Mouse (Mus musculus): ENCODE results near the gene Mogat2.
A peak's percentile ranks its signal among the peaks of the same experiment; 100 is the strongest.

Mogat2 gene

DNA sequence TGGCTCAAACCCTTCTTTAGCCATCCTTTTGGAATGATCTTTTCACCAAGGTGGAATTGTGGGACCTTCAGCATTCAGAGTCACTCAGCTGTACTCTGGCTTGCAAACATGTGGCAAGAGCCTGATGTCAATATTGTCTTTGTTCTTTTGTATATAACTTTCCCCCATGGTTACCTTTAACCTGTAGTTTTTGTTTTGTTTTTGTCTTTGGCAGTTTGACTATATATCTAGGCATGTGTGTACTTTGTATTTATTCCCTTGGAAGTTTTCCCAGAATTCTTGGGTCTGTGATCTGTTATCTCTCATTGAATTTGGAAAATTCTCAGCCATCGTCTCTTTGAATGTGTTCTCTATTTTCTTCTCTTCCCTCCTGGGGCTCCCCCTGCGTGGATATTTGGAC is 43.9 kb downstream of the Mogat2 start:
- DNase-seq (ENCODE audit: low spot score in 2 of 2) = no peak

DNA sequence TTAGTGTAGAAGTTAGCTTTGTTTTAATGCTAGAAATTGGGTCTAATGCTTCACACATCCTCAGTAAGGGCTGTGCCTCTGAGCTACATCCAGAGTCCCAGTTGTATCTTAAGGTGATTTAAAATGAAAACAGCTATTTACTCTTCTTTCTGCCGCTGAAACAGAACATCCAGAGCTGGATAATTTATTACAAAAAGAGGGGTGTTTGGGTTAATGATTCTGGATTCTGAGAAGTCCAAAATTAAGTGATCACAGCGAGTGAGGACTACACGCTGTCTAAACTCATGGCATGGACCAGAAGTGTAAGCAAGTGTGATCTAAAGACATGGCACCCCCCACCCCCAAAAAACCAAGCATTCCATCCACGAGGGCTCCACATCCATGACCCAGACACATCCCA is 44.5 kb downstream of the Mogat2 start:
- no peak for DNase-seq (ENCODE audit: low spot score in 2 of 2)

DNA sequence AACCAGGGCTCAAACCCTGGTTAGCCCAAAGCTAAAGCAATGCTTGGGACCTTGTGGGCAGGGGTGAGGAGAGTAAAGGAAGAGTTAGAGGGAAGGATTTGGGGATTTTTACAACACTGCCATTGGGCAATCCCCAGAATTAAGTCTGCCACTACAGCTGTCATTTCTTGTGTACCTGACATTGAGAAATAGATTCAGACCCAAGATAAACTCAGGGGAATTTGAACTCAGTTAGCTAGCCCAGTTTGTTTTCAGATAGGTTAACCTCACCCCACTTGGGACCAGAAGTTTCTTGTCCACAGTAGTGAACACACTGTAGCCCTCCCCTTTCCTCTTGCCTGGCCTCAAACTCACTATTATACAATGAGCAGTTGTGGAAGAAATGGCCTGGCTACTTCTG is 47.0 kb downstream of the Mogat2 start:
- no peak for DNase-seq (ENCODE audit: low spot score in 2 of 2)

DNA sequence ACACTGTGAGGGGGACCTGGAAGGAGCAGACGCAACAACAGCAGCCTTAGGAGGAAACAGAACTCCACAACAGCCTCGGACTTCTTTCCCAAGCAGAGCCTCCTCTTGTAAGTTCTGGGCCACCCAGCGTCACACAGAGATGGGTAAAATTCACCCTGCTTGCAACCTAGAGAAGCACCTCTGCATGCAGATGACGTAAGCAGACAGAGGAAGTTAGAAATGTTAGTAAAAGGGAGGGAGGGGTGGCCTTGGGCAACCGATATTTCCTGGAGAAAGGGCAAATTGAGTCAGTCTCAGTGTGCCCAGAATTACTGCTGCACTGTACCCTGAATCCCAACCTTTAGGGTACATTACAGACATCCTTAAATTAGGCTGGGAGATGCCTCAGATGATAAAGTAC is 48.5 kb downstream of the Mogat2 start:
- no peak for DNase-seq (ENCODE audit: low spot score in 2 of 2)

DNA sequence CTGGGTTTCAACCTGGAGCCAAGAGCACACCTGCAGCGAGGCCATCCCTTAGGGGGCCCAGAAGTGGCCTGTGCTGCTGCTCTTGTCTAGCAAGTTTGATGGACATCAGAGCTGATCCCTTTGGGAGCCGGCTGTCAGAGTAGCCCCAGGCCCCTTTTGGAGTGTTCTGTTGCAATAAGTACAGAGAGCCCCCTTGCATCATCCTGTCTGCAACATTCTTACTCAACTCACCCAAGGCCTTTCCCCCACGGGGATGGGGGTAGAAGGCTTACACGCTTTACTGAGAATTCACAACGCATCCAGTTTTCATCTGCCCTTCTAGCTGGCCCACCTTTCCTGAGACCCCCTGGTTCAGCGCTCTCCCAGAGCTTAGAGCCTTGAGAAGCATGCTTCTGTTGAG is 49.8 kb downstream of the Mogat2 start:
- no peak for DNase-seq (ENCODE audit: low spot score in 2 of 2)

DNA sequence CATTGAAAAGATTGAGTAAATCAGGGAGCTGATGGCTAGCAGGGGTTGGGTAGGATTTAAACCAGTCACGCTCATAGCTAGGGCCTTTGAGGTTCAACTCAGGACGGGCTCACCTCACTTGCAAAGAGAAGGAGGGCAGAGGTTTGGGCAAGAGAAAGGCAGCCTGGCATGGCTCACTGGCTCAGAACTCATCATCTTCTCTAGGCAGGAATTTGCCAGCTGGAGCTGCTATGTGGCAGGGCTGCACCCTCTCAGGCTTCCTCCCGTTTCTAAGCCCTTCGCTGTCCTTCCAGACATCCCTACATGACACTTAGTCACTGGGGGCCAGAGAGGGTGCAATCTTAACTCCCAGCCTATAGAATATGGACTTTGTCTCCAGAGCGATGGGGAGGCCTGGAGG is 51.0 kb downstream of the Mogat2 start:
- no peak for DNase-seq (ENCODE audit: low spot score in 2 of 2)

DNA sequence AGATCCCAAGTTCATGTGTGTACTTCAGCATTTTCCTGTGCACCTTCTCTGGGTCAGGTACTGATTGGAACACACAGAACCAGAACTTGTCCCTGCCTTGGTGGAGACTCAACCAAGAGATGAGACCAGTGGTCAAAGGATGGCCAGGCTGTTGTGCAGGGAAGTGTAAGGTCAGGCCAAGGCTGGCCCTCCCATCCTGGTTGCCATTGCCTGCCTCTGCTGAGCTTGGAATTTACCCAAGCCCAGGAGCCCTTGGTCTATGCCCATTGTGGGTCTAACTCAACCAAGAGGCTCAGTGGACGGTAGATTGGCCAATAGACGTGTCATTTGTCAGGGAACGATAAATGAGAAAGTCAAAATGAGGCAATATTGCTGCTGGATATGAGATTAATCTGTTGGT is 53.0 kb downstream of the Mogat2 start:
- DNase-seq (ENCODE audit: low spot score in 2 of 2) = no peak

DNA sequence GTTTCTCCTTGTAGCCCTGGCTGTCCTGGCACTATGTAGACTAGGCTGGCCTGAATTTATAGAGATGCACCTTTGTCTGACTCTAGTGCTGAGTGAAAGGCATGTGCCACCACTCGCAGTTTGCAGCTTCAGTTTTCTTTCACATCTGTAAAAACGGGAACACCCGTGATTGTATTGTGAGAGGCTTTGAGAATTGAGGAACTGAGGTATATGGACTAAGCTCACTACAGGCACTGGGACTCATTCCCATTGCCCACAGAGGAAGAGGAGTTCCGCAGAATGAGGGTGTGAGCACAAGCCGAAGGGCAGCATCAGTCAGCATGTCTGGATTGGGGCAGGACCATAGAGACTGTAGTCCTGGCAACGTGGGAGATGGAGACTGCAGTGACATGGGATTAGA is 54.7 kb downstream of the Mogat2 start:
- DNase-seq (ENCODE audit: low spot score in 2 of 2) = no peak

DNA sequence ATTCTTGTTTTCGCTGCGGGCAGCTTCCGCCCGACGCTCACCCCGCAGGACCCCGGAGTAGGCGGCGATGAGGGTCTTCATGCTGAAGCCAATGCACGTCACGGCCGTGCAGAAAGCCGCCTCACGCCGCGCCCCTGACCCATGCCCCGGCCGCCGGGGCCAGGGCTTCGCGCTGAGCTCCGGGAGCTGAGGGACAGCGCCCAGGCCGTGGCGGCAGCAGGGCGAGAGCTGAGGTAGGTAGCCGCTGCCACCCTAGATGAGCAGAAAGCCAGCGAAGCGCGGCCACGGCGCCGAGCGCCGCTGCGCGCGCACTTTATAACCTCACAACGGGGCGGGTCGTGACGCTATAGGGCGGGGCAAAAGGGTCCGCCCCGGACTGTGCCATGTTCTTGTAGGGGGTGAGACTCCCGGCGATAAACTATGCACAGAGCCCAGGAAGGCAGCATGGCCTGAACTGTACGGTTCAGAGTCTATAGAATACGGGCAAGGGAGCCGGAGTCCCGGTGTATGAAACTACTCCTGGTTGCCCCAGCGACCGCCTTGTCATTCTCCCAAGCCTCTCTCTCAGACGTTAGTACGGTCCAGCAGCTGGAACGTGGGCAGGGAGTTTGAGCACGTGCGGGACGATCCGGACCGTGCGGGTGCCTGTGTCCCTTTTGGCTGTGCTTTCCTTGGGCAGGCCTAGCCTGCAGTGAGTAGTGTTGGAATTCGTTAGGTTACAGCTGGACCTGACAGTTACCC is 55.8 kb downstream of the Mogat2 start, which contains the start of gene Dgat2:
Gene Dgat2, minus strand, starts transcription at position 288 of the 741 bp plus-strand sequence.
- peak; percentile 92 to 93 for DNase-seq (ENCODE audit: low spot score in 2 of 2)

DNA sequence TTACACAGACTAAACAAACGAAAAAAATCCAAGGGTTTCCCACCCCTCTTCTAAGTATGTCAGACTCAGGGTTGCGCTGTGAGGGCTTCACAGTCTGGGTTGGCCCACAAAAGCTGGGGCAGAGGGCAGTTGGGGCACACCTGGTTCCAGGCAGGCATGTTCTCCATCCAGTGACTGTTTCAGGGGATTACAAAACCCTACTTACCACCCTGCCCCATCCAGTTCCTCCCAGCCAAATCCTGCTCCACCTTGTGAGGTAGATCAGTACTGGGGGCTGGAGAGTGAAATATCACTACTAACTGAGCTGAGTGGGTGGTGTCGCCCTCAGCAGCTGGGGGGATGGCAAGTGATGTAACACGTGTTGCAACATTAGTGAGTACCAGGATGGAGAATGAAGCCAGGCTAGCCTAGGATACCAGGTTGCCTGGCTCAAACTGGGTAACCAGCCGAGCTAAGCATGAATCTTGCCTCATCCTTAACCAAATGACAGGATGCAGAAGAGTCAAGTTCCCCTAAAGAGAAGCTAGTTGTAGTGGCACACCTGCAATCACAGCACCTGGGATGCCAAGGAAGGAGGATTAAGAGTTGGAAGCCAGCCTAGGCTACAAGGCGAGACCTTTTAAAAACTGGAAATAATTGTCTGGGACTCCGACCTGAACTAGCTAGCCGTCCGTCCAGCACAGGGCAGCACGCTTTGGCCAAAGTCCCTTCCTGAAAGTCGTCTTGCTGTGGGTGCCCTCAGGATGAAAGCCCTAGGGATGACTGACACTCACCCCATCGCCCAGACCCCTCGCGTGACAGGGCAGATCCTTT is 56.6 kb downstream of the Mogat2 start:
- peak in 1 of 2 experiments; percentile 48 for DNase-seq (ENCODE audit: low spot score in 2 of 2)

DNA sequence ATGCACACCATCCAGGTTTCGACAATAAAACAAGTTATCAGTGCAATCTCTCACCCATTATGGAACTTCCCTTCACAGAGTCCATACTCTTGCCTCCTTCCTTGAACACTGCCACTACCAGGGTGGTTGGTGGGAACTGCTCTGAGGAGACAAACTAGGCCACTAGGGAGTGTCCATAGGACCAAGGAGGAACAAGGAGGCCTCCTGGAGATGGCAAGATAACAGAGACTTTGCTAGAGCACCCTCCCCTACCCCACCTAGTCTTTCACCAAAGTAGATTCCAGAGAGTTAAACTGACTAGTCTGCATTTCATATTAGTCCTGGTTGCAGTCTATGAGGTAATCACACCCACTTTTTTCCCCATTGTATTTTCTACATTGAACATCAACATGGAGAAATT is 58.3 kb downstream of the Mogat2 start:
- DNase-seq (ENCODE audit: low spot score in 2 of 2) = no peak

DNA sequence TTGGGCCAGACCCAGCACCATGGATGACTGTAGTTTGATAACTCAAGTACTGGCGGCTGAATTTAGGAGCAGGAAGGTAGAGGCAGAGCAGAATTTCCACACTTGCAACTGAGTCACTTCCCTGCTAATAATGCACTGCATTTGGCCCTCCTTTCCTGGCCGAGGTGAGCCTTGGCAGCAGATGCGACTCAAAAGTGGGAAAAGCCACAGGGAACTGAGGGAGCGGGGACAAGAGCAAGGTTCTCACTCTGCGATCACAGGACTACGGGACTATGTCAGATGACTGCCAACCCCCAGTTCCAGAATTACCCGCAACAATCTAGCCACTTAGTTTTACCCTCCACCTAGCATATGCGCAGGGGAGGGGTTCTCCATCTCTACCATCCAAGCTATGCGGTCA is 59.1 kb downstream of the Mogat2 start:
- DNase-seq (ENCODE audit: low spot score in 2 of 2) = no peak

DNA sequence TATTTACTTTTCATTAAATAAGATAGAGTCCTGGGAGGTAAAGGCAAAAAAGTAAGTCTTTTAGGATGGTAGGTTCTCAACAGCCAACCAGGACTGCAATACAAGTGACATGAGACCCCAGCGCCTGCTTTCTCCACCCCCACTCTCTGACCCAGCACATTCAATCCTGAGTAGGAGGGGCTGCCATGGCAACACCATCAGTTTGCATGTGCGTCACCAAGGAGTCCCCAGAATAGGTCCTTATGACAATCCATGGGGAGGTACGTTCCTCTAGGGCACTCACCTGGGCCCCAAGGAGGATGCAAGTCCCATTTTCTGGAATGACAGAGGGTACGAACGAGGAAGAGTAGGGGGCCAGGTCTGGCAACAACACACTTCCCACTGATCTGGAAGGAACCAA is 61.0 kb downstream of the Mogat2 start:
- DNase-seq (ENCODE audit: low spot score in 2 of 2) = peak in 1 of 2 experiments; percentile 33

DNA sequence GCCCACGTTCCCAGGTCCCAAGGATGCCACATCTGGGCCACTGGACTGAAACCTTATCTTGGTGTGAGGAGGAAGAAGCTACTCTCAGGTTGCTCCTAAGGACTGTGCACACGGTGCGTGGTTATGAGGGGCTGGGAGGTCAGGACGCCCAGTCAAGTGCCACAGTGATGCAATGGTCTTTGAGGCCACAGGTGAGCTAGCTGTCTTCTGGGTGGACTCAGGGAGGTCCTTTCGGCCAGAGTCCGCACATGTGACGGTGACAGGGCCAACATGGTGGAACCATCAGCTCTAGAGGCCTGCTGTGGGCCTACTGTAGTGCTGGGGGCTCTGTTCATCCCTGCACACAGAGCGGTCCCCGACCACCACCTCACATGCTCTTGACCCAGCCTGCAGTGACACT is 62.8 kb downstream of the Mogat2 start:
- no peak for DNase-seq (ENCODE audit: low spot score in 2 of 2)

DNA sequence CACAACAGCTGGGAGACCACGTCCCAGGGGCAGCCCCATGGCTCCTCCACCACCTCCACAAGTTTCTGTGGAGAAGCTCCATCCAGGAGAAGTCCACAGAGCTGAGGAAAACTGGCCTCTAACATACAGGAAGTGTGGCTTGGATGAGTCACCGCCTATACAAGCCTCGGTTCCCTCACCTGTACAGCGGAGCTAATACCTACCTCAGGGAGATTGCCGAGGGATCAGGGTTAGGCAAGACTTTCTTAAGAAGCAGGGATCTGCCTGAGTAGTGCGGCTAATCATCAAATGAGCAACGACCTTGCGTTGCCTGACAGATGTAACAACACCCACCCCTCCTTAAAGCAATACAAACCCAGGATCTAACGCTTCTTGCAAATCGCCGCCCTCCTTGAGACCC is 63.3 kb downstream of the Mogat2 start:
- no peak for DNase-seq (ENCODE audit: low spot score in 2 of 2)

DNA sequence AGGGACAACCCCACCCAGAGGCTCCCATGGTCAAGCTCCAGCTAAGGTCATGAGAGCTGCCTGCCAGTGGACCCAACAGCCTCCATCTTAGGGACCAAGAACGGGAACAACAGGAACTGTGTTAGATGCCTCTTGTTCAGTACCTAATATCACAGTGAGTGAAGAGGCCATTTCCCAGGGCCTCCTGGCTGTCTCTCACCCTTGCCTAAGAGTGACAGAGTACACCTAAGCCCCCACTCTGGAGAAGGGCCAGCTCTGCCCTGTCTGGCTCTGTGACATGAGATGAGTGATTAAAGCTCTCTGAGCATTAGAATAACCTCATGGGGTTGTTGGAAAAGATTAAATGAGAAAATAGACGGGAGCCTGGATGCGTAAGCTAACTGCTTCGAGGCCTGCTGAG is 64.4 kb downstream of the Mogat2 start:
- no peak for DNase-seq (ENCODE audit: low spot score in 2 of 2)

DNA sequence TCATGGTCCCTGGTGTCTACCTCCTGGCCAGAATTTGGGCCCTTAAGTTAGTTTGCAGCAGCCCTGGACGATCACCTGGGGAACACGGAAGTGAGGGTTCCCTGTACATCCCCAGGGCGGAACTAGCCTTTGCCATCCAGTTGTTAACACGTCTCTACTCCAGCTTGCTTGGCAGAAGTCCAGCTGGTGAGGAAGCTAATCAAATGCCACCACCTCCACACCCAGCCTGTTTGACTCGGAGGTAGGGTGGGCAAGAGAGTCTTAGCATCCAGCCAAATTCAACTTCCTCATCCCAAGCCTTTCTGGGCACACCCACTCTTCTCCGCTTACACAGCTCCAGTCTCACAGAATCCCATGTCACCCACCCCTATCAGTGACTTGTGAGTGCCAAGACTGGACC is 65.5 kb downstream of the Mogat2 start:
- DNase-seq (ENCODE audit: low spot score in 2 of 2) = no peak

DNA sequence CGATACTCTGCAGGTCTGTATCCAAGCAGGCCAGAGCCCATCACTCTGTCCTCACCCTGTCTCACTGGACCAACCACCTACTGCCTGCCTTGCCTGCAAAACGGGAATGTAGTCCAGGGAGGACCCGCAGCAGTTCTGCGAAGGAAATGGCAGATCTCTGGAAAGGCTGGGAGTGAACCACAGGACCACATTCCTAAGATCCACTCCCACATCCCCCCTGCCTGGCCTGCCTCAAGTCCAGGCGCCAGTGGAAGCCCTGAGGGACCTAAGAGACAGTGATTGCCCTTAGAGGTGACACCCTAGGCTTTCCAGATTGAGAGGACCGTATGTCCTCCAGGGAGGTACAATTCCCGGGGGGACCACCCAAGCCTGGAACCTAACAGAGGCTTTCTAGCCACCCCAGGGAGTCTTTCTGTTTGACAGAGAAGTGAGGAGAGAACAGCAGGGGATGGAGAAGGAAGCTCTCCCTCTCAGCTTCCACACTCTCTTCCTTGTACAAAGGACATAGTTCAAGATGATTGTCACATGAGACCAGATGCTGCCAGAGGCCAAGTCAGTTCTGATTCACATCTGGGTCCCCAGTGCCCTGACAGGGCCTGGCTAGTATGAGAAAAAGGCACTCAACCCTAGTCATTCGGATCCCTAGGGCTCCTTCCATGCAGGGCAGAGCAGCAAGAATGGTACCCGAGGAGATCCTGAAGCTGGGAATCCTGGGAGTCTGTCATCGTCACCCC is 66.5 kb downstream of the Mogat2 start:
- no peak for DNase-seq (ENCODE audit: low spot score in 2 of 2)

DNA sequence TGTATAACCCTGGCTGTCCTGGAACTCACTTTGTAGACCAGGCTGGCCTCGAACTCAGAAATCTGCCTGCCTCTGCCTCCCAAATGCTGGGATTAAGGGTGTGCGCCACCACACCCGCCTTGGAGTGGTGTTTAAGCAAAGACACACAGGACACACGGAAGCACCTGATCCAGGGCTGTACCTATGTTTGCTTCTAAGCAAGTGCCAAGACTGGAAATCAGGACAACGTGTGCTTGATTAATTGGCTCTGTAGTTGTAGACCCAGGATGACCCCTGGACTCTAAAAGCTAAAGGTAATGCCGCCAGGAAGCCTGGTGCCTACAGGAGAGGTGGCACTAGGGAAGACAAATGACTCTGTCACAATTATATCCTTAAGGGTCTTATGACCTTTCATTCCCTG is 67.9 kb downstream of the Mogat2 start:
- no peak for DNase-seq (ENCODE audit: low spot score in 2 of 2)

DNA sequence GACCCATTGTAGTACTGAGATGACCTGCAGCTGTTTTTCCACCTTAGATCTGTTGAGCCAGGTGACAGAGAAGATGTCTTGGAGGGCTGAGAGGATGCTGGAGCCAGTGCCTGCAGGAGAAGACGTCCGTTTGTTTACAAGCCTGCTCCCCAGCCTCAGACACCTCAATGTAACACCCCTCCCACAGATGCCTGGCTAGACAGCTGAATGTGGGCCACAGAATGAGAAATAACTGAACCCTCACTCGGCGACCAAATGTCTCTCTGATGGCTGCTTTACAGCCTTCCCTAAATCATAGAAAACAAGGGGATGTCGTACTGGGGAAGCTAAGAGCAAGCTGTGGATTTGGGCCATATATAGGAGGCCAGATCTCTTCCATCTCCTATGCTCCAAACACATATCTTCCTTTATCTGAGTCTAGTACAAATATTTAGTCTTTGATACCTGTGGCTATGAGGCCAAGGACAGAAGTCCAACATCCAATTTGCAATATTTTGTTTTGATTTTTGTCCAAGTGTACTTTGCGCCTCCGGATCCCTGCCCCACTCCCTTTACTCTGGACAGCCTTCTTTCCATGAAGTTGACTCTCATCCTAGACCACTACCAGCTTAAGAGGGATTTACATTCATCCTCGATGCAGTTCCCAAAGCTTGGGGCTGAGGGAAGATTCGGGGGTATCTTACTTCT is 68.6 kb downstream of the Mogat2 start:
- no peak for DNase-seq (ENCODE audit: low spot score in 2 of 2)
